ENCODE assay signal across 11 mouse cellular contexts in genomic region chr11:101459716-101460115, GRCm38 (mm10). TPM values are rescaled to one million over a fixed set of nuclear protein-coding genes. Genes with fewer than 3 reads are reported as not detected.
DNase-seq lines count a peak whose midpoint lies in the region; ATAC-seq lines count a peak whose summit lies in the region.
"Had no signal": no experiment of that assay in that cellular context is flagged by ENCODE, and none has a peak within 500 bp of the region (broad histone marks: within the 10 kb centered on the region; RNA-seq: fewer than 3 reads in every experiment).

No protein-coding gene starts in this region.

- no peaks in the 10 kb centered on the region for H3K9me3 ChIP-seq in kidney, embryonic 15.5 days (replicated peaks)
- no peaks in the 10 kb centered on the region for H3K9me3 ChIP-seq in neural tube, embryonic 15.5 days (replicated peaks)
- H3K9me3 ChIP-seq: embryonic facial prominence, embryonic 13.5 days had no signal

- no peak; the same call in 1 of the 2 replicates for ATAC-seq in kidney, embryonic 15.5 days (replicated peaks; ENCODE audit: low FRiP score)
- no peak for ATAC-seq in neural tube, embryonic 15.5 days (ENCODE audit: low FRiP score)

- no peak overlapping the region for H3K27ac ChIP-seq in kidney, embryonic 15.5 days
- no peak overlapping the region for H3K27ac ChIP-seq in neural tube, embryonic 15.5 days (replicated peaks)
- H3K27ac ChIP-seq: embryonic facial prominence, embryonic 13.5 days; macrophage had no signal

- WGBS in kidney, embryonic 15.5 days = 17% methylated on average over 6 of the region's 6 CpGs
- WGBS in neural tube, embryonic 15.5 days = 48% methylated on average over 6 of the region's 6 CpGs

- no peaks in the 10 kb centered on the region for H3K27me3 ChIP-seq in kidney, embryonic 15.5 days
- no peaks in the 10 kb centered on the region for H3K27me3 ChIP-seq in neural tube, embryonic 15.5 days (replicated peaks)
- H3K27me3 ChIP-seq: embryonic facial prominence, embryonic 13.5 days had no signal

- H3K36me3 ChIP-seq in kidney, embryonic 15.5 days = peaks cover 52% of the 10 kb centered on the region
- H3K36me3 ChIP-seq in neural tube, embryonic 15.5 days = peaks cover 59% of the 10 kb centered on the region

- peaks cover 55% of the 10 kb centered on the region for H3K4me1 ChIP-seq in kidney, embryonic 15.5 days
- H3K4me1 ChIP-seq in neural tube, embryonic 15.5 days = peaks cover 26% of the 10 kb centered on the region

- 0 out of 2 replicates have a peak overlapping the region, but pooled peaks have one; percentile 21 for H3K9ac ChIP-seq in kidney, embryonic 15.5 days
- H3K9ac ChIP-seq in neural tube, embryonic 15.5 days (replicated peaks) = no peak overlapping the region
- H3K9ac ChIP-seq: embryonic facial prominence, embryonic 13.5 days had no signal

- peak; percentile 62 for DNase-seq in adrenal gland, adult 2 months
- DNase-seq in adrenal gland, adult 8-10 months = no peak
- peak; percentile 39 for DNase-seq in kidney, adult 11 months
- no peak for DNase-seq in kidney, adult 8-10 months
- peak; percentile 74 for DNase-seq in lung, postnatal 36 days
- no peak for DNase-seq in testis, postnatal 10 days (ENCODE audit: low spot score)
- DNase-seq: cerebellum, adult 9-11 months had no signal

- no peak overlapping the region for H3K4me2 ChIP-seq in kidney, embryonic 15.5 days
- no peak overlapping the region for H3K4me2 ChIP-seq in neural tube, embryonic 15.5 days
- H3K4me2 ChIP-seq: embryonic facial prominence, embryonic 13.5 days had no signal

- no peak overlapping the region for H3K4me3 ChIP-seq in kidney, embryonic 15.5 days (replicated peaks)
- no peak overlapping the region for H3K4me3 ChIP-seq in neural tube, embryonic 15.5 days (replicated peaks)
- H3K4me3 ChIP-seq: embryonic facial prominence, embryonic 13.5 days had no signal

RNA-seq across cellular contexts. Expression of gene Rnd2, which starts 5.1 kb away (rescaled TPM):
- 10 to 100 TPM in 1 of 2 experiments, 1 to 10 TPM in 1; 6.0 to 12.9 TPM for total RNA-seq in adrenal gland, adult 2 months (2021)
- 6.0 and 11.3 TPM in 2 replicates for polyA plus RNA-seq in adrenal gland, adult 2 months (2012; rRNA removed)
- total RNA-seq in adrenal gland, adult 8-10 months (2022) = 10 to 100 TPM in 3 of 4 experiments, 1 to 10 TPM in 1; 9.2 to 23.8 (median 16.2) TPM
- 9.0 and 11.4 TPM in 2 replicates for polyA plus RNA-seq in kidney, embryonic 15.5 days (2015; fragmentation: Nextera tagmentation; extraction: Ambion mirVana)
- 63.6 and 71.7 TPM in 2 replicates for polyA plus RNA-seq in neural tube, embryonic 15.5 days (2015; fragmentation: Nextera tagmentation; extraction: Ambion mirVana)

RNA-seq across cellular contexts. Expression of gene Vat1, which starts 6.3 kb away (rescaled TPM):
- 100 to 1,000 TPM in 1 of 2 experiments, 10 to 100 TPM in 1; 95.6 to 189 TPM for total RNA-seq in adrenal gland, adult 2 months (2021)
- polyA plus RNA-seq in adrenal gland, adult 2 months (2012; rRNA removed) = 151 and 157 TPM in 2 replicates
- total RNA-seq in adrenal gland, adult 8-10 months (2022) = 100 to 1,000 TPM; 135 to 192 (median 171) TPM
- polyA plus RNA-seq in kidney, embryonic 15.5 days (2015; fragmentation: Nextera tagmentation; extraction: Ambion mirVana) = 31.8 and 37.5 TPM in 2 replicates
- 95.4 and 105 TPM in 2 replicates for polyA plus RNA-seq in neural tube, embryonic 15.5 days (2015; fragmentation: Nextera tagmentation; extraction: Ambion mirVana)

RNA-seq across cellular contexts. Expression of gene Ifi35, which starts 11.5 kb away (rescaled TPM):
- total RNA-seq in adrenal gland, adult 2 months (2021) = 10 to 100 TPM; 33.2 to 40.5 TPM
- 32.3 and 44.1 TPM in 2 replicates for polyA plus RNA-seq in adrenal gland, adult 2 months (2012; rRNA removed)
- 10 to 100 TPM; 34.4 to 50.3 (median 46.5) TPM for total RNA-seq in adrenal gland, adult 8-10 months (2022)
- 13.8 and 18.8 TPM in 2 replicates for polyA plus RNA-seq in kidney, embryonic 15.5 days (2015; fragmentation: Nextera tagmentation; extraction: Ambion mirVana)
- 3.9 and 17.0 TPM in 2 replicates for polyA plus RNA-seq in neural tube, embryonic 15.5 days (2015; fragmentation: Nextera tagmentation; extraction: Ambion mirVana)

RNA-seq across cellular contexts. Expression of gene Rpl27, which starts 17.6 kb away (rescaled TPM):
- 10 to 100 TPM; 34.0 to 75.2 TPM for total RNA-seq in adrenal gland, adult 2 months (2021)
- 133 and 183 TPM in 2 replicates for polyA plus RNA-seq in adrenal gland, adult 2 months (2012; rRNA removed)
- 10 to 100 TPM; 48.6 to 99.3 (median 63.5) TPM for total RNA-seq in adrenal gland, adult 8-10 months (2022)
- 369 and 421 TPM in 2 replicates for polyA plus RNA-seq in kidney, embryonic 15.5 days (2015; fragmentation: Nextera tagmentation; extraction: Ambion mirVana)
- polyA plus RNA-seq in neural tube, embryonic 15.5 days (2015; fragmentation: Nextera tagmentation; extraction: Ambion mirVana) = 245 and 254 TPM in 2 replicates

RNA-seq across cellular contexts. Expression of gene Ptges3l, which starts 34.6 kb away (rescaled TPM):
- total RNA-seq in adrenal gland, adult 2 months (2021) = 1 to 10 TPM; 2.1 to 4.3 TPM
- polyA plus RNA-seq in adrenal gland, adult 2 months (2012; rRNA removed) = 0.93 and 1.1 TPM in 2 replicates
- 1 to 10 TPM; 3.5 to 8.7 (median 6.0) TPM for total RNA-seq in adrenal gland, adult 8-10 months (2022)
- 12.3 and 12.6 TPM in 2 replicates for polyA plus RNA-seq in kidney, embryonic 15.5 days (2015; fragmentation: Nextera tagmentation; extraction: Ambion mirVana)
- 4.3 and 4.5 TPM in 2 replicates for polyA plus RNA-seq in neural tube, embryonic 15.5 days (2015; fragmentation: Nextera tagmentation; extraction: Ambion mirVana)

Comparison
In these comparisons a context has a peak if more than half of its experiments do, and no peak if none do; other contexts are left out.
1. DNase-seq: peak in adrenal gland, adult 2 months (single experiment), kidney, adult 11 months (single experiment) and lung, postnatal 36 days (single experiment); none in adrenal gland, adult 8-10 months (single experiment), kidney, adult 8-10 months (0 of 2) and testis, postnatal 10 days (single experiment).